Mouse (Mus musculus) olfactory bulb, adult 2 months (tissue): ENCODE data around the gene Tdrd9. TPM values are rescaled to one million over a fixed set of nuclear protein-coding genes. Genes with fewer than 3 reads are reported as not detected.

ENCODE experiments used
- H3K27ac ChIP-seq: fragments of 200-500 bp; 2 replicates; pipeline ENCODE4 v1.5.1; 2012; ENCODE audit warnings: low read depth, low read length; ENCODE audit not compliant: insufficient read depth
- H3K4me1 ChIP-seq: fragments of 200-500 bp; 2 replicates; pipeline ENCODE4 v1.6.1; 2012; ENCODE audit warnings: low read length; ENCODE audit not compliant: control insufficient read depth, insufficient read depth
- H3K4me3 ChIP-seq: fragments of 200-500 bp; 2 replicates; pipeline ENCODE4 v1.5.1; 2012; ENCODE audit warnings: mild to moderate bottlenecking, low read depth, low read length, moderate library complexity; ENCODE audit not compliant: insufficient read depth
- CTCF ChIP-seq: fragments of 200-500 bp; IDR thresholded peaks from 2 replicates; pipeline ENCODE4 v1.5.1; 2012; ENCODE audit warnings: low read depth, mild to moderate bottlenecking, low read length, moderate library complexity; ENCODE audit not compliant: insufficient read depth
- POLR2A ChIP-seq: fragments of 200-500 bp; IDR thresholded peaks from 2 replicates; pipeline ENCODE4 v1.6.1; 2012; ENCODE audit warnings: mild to moderate bottlenecking, low read depth, low read length, moderate library complexity; ENCODE audit not compliant: insufficient read depth
- WGBS: fragments of 180-500 bp; shearing (Covaris S2); methylation state at CpG from one replicate; pipeline ENCODE4 v1.1.7; 2018; 5-methylcytosine and 5-hydroxymethylcytosine counted together
- polyA plus RNA-seq: library from polyadenylated mRNA; stranded (reverse); fragments of >200 nt; gene quantifications from 2 replicates; pipeline ENCODE4 v1.2.4, GENCODE M21; 2012; ENCODE audit warnings: low replicate concordance; ENCODE audit not compliant: missing spikeins, insufficient read depth, insufficient read length

Gene Tdrd9
- polyA plus RNA-seq, 1 experiment: not detected

DNA sequence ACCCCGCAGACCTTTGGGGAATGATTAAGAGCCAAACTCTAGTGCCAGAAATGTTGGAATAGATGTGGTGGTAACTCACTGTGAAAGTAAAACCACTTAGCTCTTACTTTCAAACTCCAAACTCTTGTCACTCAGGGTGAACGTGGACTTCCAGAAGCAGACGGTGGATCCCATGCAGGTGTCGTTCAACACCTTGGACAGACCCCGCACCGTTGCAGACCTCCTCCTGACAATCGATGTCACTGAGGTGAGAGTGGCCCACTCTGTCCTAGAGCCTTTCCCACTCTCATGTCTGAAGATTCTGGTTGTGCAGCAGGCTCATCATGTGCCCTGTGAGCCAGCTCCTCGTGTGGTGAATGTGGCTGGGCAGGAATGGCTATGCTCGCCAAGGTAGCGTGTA is 67.8 kb downstream of the Tdrd9 start:
- Histone ChIP-seq H3K4me3 (no peak overlapping the region), H3K4me1 (no peaks in the 10 kb centered on the region), H3K27ac (no peak overlapping the region)
- no peak for TF ChIP-seq CTCF
- TF ChIP-seq POLR2A: no peak
- 92% methylated on average over 10 of the region's 10 CpGs for WGBS

DNA sequence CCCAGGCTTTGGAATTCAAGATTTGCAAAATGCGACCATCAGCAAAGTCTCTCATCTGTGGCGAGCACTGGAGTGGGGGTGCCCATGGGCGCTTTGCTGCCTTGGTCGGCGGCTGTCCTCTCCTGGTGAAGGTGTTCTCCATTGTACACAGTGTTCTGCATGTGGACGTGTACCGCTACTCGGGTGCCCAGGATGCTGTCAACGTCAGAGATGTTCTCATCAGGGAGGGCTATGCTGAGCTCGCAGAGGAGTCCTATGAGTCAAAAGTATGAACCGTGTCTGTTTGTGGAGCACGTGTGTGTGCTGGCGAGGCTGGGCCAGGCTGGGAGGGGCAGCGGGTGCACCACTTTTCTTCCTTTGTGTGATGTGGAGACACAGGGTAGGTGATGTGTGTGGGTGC is 71.3 kb downstream of the Tdrd9 start:
- 90% methylated on average over 14 of the region's 14 CpGs for WGBS
- no peaks in the 10 kb centered on the region for H3K4me1 ChIP-seq
- H3K4me3 ChIP-seq: no peak overlapping the region
- no peak overlapping the region for H3K27ac ChIP-seq
- TF ChIP-seq CTCF (no peak), POLR2A (no peak)

GRCm38 (mm10) chr12:112077651-112078050 is 106.3 kb downstream of the Tdrd9 start:
- WGBS: 21% methylated on average over 6 of the region's 6 CpGs

DNA sequence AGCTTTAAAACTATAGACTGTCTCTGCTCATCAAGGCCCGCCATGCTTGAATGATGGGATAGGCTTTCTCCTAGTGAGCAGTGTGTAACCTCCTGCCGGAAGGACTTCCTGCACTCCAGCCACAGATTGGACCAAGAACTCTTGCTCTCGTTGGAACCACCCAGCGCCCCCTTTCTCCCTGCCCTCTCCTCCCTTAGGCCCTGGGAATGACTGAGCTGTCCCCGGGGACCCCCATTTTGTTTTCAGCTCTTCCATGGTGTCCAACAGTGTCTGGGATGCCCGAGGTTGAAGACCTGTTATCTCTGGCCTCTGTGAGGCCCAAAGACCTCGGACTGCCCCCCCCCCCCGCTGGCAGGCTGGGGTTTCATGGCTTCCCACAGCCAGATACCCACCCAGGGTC is 108.6 kb downstream of the Tdrd9 start:
- TF ChIP-seq CTCF: no peak
- no peak for TF ChIP-seq POLR2A
- WGBS: 80% methylated on average over 8 of the region's 8 CpGs
- H3K4me3 ChIP-seq: no peak overlapping the region
- H3K27ac ChIP-seq: no peak overlapping the region
- no peaks in the 10 kb centered on the region for H3K4me1 ChIP-seq

More at GRCm38 (mm10) chr12:112077651-112078050, 106.3 kb downstream of the Tdrd9 start:
- no peaks in the 10 kb centered on the region for H3K4me1 ChIP-seq
- no peak overlapping the region for H3K4me3 ChIP-seq
- TF ChIP-seq POLR2A (no peak), CTCF (peak; percentile 78)
- H3K27ac ChIP-seq: no peak overlapping the region

GRCm38 (mm10) chr12:112080911-112081310 is 109.6 kb downstream of the Tdrd9 start:
- 95% methylated on average over 4 of the region's 4 CpGs for WGBS
- TF ChIP-seq POLR2A (no peak), CTCF (no peak)
- Histone ChIP-seq H3K4me1 (peaks cover 5% of the 10 kb centered on the region), H3K4me3 (no peak overlapping the region), H3K27ac (no peak overlapping the region)

DNA sequence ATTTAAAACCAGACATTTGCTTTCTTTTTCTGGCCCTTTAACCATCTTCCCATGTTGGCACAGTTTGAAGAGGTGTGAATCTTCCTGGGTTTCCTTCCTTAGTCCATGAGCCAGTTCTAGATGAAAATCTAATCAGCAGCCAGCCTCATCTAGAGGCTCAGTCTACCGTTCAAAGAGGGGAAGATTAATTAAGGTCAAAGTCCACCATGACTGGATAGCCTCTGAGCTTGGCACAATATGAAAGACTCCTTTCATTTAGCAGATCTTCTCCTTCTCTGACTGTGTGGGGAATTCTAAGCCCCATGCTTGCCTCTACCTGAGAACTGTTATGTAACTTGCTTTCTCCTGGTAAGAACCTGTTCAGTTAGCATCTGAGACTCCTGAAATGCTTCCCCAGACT is 110.9 kb downstream of the Tdrd9 start:
- 58% methylated on average over 1 of the region's 1 CpGs for WGBS
- Histone ChIP-seq H3K27ac (no peak overlapping the region), H3K4me3 (no peak overlapping the region), H3K4me1 (peaks cover 14% of the 10 kb centered on the region)
- TF ChIP-seq CTCF: no peak
- no peak for TF ChIP-seq POLR2A

- Histone ChIP-seq H3K4me3 (no peak overlapping the region), H3K27ac (no peak overlapping the region), H3K4me1 (peaks cover 18% of the 10 kb centered on the region)
- TF ChIP-seq CTCF (no peak), POLR2A (no peak)
- 72% methylated on average over 3 of the region's 3 CpGs for WGBS
Measured at GRCm38 (mm10) chr12:112086250-112086649, 114.9 kb downstream of the Tdrd9 start.

- H3K4me3 ChIP-seq: no peak overlapping the region
Measured at GRCm38 (mm10) chr12:112086726-112087125, 115.4 kb downstream of the Tdrd9 start.

GRCm38 (mm10) chr12:112088609-112089324 is 117.4 kb downstream of the Tdrd9 start:
- H3K4me3 ChIP-seq: no peak overlapping the region
- no peak overlapping the region for H3K27ac ChIP-seq
- H3K4me1 ChIP-seq: peaks cover 18% of the 10 kb centered on the region
- 84% methylated on average over 12 of the region's 12 CpGs for WGBS
- TF ChIP-seq POLR2A (no peak), CTCF (no peak)

More at GRCm38 (mm10) chr12:112086726-112087125, 115.4 kb downstream of the Tdrd9 start:
- peaks cover 18% of the 10 kb centered on the region for H3K4me1 ChIP-seq
- 72% methylated on average over 6 of the region's 6 CpGs for WGBS
- TF ChIP-seq POLR2A (no peak), CTCF (no peak)
- no peak overlapping the region for H3K27ac ChIP-seq
